Mouse (Mus musculus) brain, adult 2 months (tissue): ENCODE measurements around the gene Fam89b.

ENCODE experiments used
- DNase-seq: peaks from one replicate; pipeline ENCODE4 v3.0.0; 2011; ENCODE audit warnings: low read depth, low spot score

Fam89b gene

GRCm38 (mm10) chr19:5729444-5729815 is at the start of gene Fam89b:
Gene Fam89b, minus strand, starts transcription at chr19:5729653.
- peak; percentile 90 for DNase-seq

DNA sequence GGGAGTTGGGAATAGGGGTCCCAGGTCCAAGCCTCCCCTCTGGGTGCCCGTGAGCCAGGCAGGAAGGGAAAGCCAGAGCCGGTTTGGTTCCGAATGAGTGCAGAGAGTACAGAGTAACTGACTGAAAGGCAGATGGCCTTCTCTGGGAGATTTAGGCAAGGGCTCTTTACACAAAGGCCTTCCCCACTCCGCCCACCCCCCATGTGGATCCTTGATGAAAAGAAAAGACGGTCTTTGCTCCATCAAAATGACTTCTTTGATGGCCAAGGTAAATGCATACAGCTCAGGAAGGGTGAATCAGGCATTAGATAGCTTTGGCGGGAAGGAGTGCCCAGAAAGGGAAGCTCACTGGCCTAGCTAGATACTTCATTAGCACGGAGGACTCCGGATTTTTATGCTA is 48.9 kb upstream of the Fam89b start:
- DNase-seq = no peak

GRCm38 (mm10) chr19:5777387-5778032 is 48.1 kb upstream of the Fam89b start:
- no peak for DNase-seq

DNA sequence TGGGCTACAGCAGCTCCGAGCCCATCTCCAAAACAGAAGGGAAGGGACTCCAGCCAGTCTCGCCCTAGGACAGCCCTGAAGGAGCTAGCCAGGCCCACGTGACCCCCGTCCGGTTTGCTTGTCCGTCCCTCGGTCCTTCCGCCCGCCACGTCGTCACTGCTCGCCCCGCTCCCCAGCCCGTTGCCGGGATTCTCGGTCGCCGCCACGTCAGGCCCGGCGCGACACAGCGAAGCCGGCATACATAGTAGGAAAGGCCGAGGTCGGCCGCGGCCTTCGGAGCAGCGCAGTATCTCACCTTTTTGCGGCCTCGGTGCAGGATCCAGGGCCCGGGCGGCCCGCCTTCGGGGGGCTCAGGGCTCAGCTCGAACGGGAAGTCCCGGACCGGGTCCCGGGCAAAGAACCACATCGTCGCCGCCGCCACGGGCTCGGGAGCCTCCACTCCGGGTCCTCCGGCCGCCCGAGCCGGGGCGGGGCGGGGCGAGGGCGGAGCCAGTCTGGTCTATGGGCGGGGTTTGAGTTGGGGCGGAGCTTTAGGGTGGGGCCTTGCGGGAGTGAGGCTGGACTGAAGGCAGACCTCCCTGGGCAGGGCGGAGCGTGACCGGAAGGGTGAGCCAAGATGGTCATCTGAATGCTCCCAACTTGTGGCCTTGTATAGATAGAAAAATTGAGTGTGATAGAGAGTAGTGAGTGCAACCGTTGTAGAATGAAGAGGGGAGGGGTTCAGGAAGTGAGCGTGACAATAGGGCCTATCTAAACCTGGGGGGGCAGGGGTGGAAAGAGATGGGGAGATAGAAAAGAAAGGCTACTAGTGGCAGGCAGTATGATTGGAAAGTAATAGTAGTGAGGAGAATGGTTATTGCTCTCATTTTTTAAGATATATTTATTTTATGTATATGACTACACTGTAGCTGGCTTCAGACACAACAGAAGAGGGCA is 41.7 kb upstream of the Fam89b start, which contains the start of gene Scyl1:
Gene Scyl1 (minus strand): TSS at position 495 of the 936 bp plus-strand sequence.
- DNase-seq = peak; percentile 94

- no peak for DNase-seq
These were observed 40.9 kb upstream of the Fam89b start for GRCm38 (mm10) chr19:5770311-5770710.

DNA sequence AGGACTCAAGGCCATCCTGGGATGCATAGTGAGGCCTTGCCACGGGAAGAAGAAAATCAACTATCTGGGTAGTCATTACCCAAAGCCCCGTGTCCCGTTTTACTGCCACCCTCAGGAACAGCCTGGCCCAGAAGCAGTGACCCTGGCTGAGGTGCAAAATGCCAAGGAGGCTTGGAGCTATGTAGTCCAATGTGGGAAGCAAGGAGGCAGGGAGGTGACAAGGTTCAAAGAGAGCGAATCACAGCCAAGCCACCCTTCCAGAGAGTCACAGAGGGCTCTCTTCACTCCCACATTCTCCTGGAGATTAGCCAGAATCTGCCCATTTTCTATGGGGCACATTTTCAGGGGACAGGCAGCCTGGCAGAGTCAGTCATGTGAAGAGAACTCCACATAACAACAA is 37.8 kb upstream of the Fam89b start:
- no peak for DNase-seq

DNA sequence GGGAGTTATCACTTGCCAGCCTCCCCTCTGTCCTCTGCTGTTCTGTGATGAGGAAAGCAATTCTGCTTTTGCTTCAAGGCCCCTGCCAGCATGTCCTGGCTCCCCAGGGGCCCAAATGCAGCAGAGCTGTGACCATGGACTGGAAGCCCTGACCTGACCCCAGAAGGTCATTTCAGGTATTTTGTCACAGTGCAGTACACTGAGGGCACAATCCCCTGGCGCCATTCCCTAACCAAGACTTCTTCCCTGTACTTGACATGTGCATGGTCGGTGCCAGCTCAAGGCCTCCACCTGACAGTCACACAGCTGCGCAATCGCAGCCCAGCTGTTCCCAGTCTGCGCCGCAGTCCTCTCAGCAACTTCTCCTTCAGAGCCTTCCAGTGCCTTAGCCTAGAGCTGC is 33.7 kb upstream of the Fam89b start:
- DNase-seq = no peak

GRCm38 (mm10) chr19:5758878-5759403 is 29.5 kb upstream of the Fam89b start:
- no peak for DNase-seq

DNA sequence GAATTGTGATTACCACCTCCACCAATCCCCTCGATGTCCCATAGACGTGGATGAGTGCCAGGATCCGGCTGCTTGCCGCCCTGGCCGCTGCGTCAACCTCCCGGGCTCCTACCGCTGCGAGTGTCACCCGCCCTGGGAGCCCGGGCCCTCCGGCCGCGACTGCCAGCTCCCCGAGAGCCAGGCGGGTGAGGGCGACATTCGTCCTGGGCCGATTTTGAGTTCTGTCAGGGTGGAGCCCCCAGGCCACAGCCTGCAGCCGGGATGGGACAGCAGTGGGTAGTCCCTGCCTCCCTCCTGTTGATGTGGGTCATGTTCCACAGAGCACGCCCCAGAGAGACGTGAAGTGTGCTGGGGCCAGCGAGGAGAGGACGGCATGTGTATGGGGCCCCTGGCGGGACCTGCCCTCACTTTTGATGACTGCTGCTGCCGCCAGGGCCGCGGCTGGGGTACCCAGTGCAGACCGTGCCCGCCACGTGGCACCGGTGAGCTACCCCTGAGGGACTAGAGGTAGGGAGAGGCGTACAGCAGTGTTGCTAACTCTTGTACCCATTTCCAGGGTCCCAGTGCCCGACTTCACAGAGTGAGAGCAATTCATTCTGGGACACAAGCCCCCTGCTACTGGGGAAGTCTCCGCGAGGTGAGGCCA is 27.7 kb upstream of the Fam89b start:
- no peak for DNase-seq

DNA sequence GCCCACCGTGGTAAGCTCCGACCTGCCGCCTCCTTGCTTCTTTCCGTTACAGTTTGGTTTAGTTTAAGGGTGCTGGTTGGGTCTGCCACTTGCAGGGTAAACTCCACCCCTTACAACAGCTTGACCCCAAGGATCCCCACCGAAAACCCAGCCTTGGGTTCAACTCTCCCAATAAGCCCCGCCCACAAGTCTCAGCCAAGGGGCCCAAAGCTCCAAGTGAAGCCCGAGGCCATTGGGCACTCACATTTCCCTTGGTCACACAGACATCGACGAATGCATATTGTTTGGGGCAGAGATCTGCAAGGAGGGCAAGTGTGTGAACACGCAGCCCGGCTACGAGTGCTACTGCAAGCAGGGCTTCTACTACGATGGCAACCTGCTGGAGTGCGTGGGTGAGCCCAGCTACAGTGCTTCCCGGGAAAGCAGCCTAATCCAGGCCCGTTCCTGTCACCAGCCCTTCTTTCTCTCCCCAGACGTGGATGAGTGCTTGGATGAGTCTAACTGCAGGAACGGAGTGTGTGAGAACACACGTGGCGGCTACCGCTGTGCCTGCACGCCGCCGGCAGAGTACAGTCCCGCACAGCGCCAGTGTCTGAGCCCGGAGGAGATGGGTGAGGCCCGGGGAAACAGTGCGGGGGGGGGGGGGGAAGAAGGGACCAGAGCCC is 27.0 kb upstream of the Fam89b start:
- peak; percentile 93 for DNase-seq

GRCm38 (mm10) chr19:5751742-5752141 is 22.3 kb upstream of the Fam89b start:
- no peak for DNase-seq

DNA sequence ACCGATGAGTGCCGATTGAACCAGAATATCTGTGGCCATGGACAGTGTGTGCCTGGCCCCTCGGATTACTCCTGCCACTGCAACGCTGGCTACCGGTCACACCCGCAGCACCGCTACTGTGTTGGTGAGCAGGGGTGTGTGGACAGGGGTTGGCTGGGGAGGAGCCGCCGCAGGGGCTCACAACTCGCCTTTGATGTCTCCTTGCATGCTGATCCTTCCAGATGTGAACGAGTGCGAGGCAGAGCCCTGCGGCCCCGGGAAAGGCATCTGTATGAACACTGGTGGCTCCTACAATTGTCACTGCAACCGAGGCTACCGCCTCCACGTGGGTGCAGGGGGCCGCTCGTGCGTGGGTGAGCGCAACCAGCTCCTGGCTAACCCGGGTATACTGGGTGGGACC is 21.5 kb upstream of the Fam89b start:
- no peak for DNase-seq

DNA sequence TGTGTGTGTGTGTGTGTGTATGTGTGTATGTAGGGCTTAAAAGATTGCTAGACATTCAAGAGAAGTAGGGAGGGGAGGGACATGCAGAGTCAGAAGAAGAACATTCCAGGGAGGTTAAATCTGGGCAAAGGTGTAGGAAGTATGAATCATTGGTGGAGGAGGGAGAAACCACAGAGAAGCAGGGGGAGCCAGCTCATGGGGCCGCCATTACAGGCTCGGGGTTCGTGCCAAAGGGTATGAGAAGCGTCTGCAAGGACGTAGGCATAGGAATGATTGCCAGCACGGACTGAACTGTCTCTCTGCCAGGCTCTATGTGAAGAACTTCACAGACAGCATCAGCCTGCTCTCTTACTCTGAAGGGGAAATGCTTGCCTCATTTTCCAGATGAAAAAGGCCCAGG is 20.0 kb upstream of the Fam89b start:
- DNase-seq = peak; percentile 80

- no peak for DNase-seq
These were observed 17.5 kb upstream of the Fam89b start for GRCm38 (mm10) chr19:5746907-5747363.

DNA sequence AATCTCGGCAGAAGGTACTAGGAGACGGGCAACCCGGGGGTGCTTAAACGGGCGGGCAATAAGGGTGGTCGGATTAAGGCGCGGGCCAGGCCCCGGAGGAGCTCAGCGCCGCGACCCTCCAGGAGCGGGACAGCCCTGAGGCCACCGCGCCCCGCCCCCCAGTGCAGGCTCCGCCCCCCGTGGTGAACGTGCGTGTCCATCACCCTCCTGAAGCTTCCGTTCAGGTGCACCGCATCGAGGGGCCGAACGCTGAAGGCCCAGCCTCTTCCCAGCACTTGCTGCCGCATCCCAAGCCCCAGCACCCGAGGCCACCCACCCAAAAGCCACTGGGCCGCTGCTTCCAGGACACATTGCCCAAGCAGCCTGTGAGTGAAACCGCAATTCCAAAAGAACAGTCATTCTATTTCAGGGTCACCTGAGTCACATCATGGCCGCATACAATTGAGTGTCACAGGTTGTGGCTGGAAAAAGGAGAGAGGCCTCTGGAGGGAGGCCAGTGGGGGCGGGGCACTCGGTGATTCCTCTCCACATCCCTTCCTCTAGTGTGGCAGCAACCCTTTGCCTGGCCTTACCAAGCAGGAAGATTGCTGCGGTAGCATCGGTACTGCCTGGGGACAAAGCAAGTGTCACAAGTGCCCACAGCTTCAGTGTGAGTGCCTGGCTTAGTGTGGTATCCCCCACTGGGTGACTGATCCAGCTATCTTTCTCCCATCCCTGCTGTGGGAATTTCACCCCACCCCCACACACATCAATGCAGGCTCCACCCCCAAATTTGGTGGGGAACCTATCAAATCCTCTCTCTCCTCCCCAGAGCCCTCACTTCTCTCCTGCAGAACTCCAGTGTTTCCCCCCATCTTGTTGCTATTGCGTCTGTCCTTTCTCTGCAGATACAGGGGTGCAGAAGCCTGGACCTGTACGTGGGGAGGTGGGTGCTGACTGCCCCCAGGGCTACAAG is 16.6 kb upstream of the Fam89b start:
- peak; percentile 76 for DNase-seq

DNA sequence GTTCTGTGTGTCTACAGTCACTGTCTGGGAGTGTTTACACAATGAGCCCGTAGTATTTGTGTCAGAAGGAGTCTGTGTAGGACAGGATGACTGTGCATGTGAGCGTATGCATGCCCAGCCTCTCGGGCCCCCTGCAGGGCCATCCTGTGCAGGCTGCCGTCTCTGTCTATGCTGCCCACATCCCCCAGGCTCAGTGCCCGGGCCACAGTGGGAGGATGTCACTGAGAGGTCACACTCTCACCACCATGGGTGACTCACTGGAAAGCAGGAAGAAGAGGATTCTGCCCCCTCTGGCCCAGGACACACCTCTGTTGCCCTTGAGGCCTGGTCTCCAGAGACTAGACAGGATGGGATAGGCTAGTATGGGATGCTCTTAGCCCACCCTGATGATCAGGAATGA is 14.1 kb upstream of the Fam89b start:
- peak; percentile 66 for DNase-seq

GRCm38 (mm10) chr19:5742241-5742641 is 12.8 kb upstream of the Fam89b start:
- DNase-seq = no peak

DNA sequence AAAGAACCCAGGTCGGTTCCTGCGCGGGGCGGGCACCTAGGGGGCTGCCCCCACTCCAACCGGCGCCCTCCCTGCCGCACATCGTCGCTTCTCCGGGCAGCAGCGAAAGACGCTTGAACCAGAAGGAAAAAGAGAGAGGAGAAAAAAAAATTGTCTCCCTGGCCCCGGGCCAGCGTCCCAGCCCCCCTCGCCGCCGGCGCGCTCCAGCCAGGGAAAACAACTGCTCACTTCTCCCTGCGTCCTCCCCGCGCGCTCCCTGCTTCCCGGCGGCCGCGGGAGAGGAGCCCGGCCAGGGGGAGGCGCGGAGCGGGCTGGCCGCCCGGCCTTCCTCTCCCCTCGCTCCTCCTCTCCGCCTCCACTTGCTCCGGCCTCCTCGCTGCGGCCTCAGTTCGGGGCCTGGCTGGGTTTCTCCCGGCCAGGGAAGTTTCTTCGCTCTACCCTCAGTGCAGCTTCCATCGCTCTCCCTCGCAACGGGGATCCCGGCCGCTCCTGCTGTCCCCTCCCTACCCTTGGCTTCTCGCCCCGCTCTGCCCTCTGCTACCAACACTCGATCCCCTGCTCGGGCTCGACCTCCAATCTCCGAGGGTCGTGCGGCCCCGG is 12.3 kb upstream of the Fam89b start:
- DNase-seq = peak; percentile 79

- DNase-seq = peak; percentile 74
These were observed 11.2 kb upstream of the Fam89b start, which contains the start of gene Ltbp3 for GRCm38 (mm10) chr19:5740320-5741317. Gene Ltbp3, plus strand, starts transcription at chr19:5740904.
